Mouse (Mus musculus) induced T-regulatory cell, adult 2 months (primary cell): ENCODE results near the gene Cyb5rl.
"Not testable (repeated sequence)": the region's sequence is repeated elsewhere in the genome, so short reads cannot be mapped to it uniquely, and the experiment has no call there.

ENCODE experiments used
- DNase-seq: peaks from one replicate; pipeline ENCODE4 v3.0.0-alpha.2; 2012; ENCODE audit warnings: low read depth

Gene Cyb5rl

DNA sequence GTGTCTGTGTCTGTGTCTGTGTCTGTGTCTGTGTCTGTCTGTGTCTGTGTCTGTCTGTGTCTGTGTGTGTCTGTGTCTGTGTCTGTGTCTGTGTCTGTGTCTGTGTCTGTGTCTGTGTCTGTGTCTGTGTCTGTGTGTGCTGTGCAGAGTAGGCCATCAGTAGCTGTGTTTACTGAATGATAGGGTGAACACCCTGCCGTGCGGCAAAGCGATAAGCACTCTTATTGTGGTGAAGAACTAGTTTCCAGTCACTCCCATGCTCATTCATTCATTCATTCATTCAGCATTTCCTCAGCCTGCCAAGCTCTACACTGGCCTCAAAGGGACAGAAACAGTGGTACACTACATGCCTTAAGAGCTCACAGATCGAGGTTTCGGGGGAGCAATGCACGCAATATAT is 42.4 kb downstream of the Cyb5rl start:
- not testable (repeated sequence) for DNase-seq

DNA sequence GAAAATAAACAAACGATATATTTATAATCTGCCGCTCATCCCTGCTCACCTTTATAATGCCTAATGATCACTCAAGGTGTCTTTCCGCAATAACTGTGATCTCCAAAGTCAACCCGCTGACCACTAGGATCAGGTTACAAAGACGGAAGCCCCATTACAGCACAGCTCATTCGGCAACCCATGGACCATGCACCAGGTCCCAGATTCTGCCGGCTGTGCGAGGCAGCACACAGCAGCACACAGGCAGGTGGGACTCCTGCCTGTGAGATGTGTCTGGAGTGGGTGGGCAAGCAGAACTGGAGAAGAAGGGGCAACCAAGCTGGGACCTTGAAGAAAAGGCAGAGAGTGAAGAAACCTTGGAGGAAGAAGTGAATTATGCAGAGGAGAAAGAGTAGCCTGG is 47.5 kb downstream of the Cyb5rl start:
- DNase-seq: no peak

DNA sequence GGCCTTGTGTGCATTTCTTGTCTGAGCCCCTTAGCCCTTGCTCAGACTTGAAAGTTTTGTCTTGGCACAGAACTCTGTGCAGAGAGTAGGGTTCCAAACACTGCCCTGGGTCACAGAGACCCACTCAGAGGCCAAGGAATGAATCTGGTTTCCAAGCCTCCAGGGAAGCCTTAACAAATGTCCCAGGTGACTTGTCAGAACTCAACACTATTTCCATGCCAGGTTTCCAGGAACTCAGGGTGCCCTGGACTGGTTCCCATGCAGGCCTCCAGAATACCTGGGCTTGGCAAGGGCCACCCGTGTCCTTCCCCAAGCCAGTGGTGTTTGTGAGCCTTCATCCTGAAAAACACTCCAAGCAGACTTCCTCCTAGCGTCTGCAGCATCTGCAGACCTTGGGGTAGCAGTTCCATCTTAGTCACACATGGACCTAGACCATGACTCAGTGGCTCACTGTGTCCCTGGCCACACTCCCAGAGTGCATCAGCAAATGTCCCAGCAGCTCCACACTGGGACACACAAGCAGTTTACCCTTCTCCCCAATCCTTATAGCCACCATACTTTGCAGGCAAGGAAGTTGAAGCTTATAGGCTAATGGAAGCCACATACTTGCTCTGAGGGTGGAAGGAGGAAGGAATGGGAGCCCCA is 51.1 kb downstream of the Cyb5rl start:
- DNase-seq: no peak

DNA sequence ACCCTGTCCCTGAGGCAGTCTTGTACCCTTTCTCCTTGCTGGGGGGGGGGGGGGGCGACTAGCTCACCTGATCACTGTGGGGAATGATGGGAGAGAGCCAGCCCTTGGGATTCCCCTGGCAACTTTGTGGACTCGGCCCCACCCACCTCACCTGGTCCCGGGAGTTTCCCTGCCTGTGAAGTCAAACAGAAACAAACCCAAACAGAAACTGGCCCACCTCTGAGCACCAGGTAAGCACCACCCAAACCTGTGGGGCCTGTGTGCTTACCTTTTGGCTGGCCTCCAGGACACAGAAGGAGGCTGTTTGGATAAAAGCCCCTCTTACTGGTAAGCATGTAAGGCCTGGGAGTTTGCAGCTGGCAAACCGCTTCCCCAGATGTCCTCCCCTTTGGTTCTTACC is 52.3 kb downstream of the Cyb5rl start:
- no peak for DNase-seq

DNA sequence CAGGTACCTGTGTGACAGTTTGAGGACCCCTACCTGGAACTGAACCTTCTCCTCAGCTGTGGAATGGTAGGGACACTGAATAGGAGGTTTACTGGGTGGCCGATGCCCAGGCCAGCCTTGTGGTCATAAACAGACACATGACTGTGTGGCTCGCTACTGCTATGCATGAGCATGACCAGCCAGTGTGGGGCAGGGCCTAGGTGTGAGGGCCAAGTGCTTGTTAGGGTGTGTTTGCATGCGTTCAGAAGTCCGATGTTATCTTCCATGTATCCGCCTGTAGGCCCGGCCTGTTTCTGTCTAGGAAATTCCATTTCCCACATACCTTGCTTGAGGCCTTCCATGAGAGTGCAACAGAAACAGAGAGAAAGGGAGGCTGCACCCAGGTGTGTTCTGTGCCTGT is 53.9 kb downstream of the Cyb5rl start:
- no peak for DNase-seq

DNA sequence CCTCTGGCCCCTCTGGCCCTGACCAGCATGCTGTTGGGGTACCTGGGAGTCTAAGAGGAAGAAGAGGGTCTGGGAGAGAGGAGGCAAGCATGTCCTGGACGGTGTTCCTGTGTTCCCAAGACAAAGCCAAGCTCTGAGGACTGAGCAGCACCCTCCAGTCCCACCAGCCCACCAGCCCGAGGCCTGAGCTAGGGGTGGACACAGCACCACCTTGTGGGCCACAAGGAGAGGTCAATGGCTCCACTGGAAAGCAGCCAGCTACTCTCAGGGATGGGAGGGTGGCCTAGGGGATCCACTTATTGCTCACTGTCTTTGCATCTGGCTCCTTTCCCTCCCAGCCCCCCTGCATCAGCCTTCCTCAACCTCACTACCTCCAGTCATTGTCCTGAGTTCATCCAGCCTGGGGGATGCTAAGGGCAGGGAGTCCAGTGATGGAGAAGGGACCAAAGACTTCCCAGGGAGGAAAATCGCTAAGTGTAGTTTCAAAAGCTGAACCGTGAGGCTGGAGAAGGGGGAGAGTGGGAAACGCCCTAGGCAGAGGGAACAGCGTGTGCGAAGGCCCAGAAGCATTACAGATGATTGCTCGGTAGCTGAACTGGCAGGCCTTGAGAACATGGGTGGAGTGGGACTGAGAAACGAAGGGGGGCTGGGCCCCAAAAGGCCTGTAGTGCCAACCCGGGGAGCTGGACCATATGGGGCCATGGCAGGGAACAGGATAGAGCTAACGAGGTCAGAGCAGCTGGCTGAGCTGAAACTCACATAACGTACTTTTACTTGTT is 54.6 kb downstream of the Cyb5rl start:
- DNase-seq: no peak

DNA sequence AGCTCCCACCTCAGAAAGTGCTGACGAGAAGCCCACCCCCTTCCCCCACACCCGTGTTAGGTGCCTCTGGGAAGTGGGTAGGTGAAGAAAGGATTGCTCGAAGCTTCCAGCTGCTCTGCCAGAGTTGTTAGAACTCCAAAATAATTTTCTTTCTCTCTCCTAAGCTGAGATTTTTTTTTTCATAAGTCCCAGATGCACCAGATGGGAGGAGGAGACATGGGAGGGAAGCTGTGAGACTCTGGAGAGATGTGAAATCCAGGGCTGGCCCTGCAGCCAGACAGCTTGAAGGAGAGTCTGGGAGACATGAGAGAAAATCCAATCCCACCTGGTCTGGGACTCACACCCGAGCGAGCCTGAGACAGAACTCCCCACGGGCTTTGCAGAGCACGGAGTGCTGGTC is 57.6 kb downstream of the Cyb5rl start:
- no peak for DNase-seq

DNA sequence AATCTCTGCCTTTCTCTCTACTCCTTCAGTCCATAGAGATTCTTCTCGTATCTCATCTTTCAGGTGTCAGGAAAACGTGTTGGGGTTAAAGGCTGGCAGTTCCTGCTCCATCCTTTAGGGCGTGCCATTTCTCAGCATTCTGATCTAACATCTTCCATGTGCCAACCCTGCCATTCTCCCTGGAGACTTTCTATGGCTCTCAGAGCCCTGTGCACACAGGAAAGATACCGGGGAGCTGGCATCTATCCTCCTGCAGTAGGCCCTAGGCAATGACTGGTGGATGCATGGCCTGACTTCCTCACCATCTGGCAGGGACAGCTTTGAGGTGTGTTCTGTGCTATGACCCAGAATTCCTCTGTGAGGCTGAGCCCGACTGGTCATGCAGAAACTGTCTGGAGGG is 58.3 kb downstream of the Cyb5rl start:
- DNase-seq: no peak

DNA sequence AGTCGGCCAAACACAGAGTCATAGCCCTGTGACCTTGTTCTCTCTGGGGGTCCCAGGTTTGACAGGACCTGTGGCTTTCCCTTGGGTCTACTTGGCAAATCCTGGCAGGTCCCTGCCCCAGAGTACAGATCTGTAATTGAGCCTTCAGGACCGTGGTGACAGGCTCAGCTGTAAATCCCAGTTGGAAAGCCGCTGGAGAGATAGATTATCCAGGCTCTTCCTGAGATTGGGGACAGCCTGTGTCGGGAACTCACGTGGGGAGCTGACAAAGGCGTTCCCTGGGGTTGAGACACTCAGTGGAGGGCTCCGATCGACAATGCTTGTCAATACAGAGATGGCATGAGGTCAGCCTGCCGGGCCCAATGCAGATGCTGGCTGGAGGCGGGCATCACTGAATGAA is 59.6 kb downstream of the Cyb5rl start:
- DNase-seq: no peak

DNA sequence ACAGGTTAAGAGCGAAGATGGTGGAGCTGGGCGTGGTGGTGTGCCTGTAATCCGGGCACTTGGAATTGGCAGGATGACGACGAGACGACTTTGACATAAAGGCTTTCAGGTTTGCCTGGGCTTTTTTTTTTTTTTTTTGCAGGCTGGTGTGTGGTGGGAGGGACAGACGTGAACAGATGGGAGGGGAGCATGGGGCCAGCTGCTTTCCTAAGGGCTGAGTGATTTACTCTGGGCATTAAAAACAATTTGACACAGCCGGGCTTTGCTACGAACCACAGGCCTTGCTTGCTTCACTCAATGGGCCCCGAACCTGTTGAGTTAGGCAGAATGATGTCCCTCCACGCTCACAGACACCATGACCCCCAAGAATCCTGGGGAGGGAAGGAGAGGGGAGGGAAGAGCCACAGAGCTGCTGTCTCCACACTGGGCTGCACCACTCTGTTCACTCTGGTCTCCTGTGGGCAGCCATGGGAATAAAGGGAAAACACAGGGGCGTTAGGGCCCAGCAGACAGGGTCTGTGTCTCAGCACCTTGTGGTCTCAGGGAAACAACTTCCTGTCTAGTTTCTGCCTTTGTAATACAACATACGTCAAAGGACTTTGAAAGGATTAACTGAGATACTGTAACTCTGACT is 60.2 kb downstream of the Cyb5rl start:
- DNase-seq: no peak

DNA sequence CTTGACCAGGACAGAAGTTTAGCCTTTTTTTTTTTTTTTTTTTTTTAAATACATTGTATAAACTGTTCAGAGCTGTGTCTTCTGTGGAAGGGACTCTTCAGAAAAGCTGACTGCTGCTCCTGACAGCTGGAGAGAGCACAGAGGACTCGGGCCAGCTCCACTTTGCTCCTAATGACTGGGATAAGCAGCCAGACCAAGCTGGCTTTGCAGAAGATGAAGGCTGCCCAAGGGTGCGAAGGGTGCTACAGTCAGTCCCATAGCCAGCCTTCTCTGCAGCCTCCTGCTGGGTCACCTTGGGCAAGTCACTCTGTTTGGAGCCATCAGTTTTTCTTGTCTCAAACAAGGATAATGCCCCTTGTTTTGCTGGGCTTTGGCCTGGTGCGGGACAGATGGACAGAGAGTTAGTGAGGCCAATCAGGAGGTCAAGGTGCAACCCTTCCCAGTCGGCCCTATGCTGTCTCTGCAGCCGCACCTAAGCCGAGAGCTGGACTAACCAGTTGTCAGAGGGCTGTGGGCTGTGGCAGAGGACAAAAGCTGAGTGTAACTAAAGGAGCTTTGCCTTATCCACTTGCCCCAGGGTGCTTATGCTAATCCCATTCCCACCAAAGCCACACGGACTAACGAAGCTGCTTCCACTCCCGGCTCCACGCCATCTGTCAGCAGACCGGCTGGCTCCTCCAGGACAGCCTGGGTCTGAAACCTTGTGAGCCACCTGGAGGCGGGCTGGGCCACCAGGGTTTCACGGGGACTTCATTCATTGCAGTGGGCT is 61.3 kb downstream of the Cyb5rl start:
- DNase-seq: no peak

DNA sequence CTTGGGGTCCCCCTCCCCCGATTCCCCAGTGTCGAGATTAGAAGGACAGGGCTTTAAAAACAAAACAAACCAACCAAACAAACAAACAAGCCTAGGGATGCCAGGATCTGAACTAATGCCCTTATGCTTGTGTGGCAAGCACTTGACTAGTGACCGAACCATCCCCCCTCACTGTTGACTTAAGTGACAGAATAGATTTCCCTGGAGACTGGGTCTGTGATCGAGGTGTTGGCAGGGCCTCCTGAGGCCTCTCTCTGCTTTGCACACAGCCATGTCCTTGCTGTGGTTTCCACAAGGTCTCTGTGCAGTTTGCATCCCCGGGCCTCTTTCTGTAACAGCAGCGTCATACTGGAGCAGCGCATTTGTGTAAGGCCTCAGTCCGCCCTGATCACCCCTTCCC is 62.6 kb downstream of the Cyb5rl start:
- no peak for DNase-seq

DNA sequence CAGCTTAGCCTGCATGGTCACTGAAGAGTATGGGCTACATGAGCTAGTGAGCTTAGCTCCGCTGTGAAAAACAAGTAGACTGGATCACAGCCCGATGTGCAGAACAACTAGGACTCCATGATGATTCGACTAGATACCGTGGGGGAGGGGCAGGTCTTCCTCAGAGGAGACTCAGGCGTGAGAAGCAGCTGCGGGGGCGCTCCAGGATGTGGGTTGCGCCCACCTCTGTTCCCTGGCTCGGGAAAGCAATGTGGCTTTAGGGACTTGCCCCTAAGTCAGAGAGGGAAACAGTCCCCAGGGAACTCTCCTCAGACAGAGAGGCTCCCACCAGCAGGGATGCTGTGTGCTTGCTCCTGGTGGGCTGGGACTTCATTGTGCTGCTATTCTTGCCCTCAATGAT is 63.7 kb downstream of the Cyb5rl start:
- peak; percentile 13 for DNase-seq

DNA sequence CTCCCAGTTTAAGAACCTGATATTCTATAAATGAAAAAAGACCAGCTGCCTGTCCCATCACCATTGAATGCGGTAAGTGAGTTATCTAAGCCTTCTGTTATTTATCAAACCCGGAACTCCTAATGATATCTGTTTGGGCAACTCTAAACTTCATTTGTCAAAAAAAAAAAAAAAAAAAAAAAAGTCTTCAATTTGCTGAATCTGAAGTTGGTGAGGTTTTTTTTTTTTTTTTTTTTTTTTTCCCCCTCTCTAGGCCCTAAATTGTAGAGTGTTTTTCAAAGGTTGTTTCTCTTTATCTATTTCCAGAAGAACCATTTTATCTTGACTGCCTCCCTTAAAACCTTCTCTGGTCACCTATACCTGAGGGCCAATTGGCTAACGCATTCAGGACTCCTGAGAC is 68.1 kb downstream of the Cyb5rl start:
- DNase-seq: no peak

DNA sequence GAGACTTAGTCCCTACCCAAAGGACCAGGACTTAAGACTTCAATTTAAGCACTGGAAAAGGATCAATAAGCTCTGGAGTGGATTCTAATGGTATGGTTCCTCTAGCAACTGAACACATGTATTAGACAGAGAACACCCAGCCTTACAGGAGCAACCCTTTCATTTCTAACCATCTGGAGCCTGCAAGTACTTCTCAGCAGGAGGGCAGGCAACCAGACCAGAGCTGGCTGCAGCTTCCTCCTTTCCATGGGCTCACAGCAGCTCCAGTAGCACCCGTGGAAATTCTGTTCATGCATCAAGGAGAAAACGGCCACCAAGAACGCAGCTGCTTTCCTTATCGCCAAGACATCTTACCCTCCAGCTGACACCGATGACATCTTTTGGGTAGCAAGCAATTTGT is 68.9 kb downstream of the Cyb5rl start:
- no peak for DNase-seq

DNA sequence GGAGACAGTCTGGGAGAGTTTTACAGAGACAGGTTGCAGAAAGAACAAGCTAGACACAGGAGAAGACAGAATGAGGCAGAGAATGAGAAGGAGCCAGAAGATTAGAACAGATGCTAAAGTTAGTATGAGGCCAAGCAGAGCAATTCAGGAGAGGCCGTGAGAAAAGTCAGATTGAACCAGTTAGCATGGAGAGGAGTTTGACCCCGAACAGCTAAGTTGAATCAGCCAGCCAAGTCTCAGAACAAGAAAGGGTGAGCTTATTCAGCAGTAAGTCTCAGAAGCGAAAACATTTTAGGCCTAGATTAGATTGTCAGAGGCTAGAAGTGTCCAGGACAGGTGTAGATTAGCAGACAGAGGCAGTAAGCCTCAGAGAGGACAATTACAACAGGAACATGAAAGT is 69.7 kb downstream of the Cyb5rl start:
- DNase-seq: no peak
